Mouse (Mus musculus) spleen, postnatal 14 days (tissue): Measurements from ENCODE around the gene Zfp683.

ENCODE experiments used
- DNase-seq, 2 experiments: peaks; one replicate each; pipeline ENCODE4 v3.0.0; 2021 to 2022; ENCODE audit warnings: low spot score in 2 of 2

Zfp683 gene

GRCm38 (mm10) chr4:134052560-134052959 lies 1.1 kb upstream of the Zfp683 start:
- no peak for DNase-seq

- no peak for DNase-seq
Measured at GRCm38 (mm10) chr4:134058166-134058715, 4.6 kb downstream of the Zfp683 start.

- no peak for DNase-seq
Measured at GRCm38 (mm10) chr4:134058908-134059307, 5.3 kb downstream of the Zfp683 start.

- DNase-seq: no peak
Measured at GRCm38 (mm10) chr4:134060135-134060865, 6.7 kb downstream of the Zfp683 start, which contains the start of gene Crybg2. TSS of gene Crybg2 (plus strand) at chr4:134060815.

- DNase-seq: no peak
Measured at GRCm38 (mm10) chr4:134061166-134061830, 7.7 kb downstream of the Zfp683 start.

GRCm38 (mm10) chr4:134061944-134062446 lies 8.4 kb downstream of the Zfp683 start:
- no peak for DNase-seq

GRCm38 (mm10) chr4:134062561-134062960 lies 8.9 kb downstream of the Zfp683 start:
- DNase-seq: no peak

- no peak for DNase-seq
Measured at GRCm38 (mm10) chr4:134065431-134066004, 11.9 kb downstream of the Zfp683 start.

GRCm38 (mm10) chr4:134067383-134067782 lies 13.7 kb downstream of the Zfp683 start:
- DNase-seq: no peak

- no peak for DNase-seq
Measured at GRCm38 (mm10) chr4:134067833-134068544, 14.4 kb downstream of the Zfp683 start.

GRCm38 (mm10) chr4:134068793-134069580 lies 15.3 kb downstream of the Zfp683 start:
- no peak for DNase-seq

GRCm38 (mm10) chr4:134078694-134079093 lies 25.1 kb downstream of the Zfp683 start:
- DNase-seq: no peak

GRCm38 (mm10) chr4:134080674-134081073 lies 27.0 kb downstream of the Zfp683 start:
- DNase-seq: no peak

GRCm38 (mm10) chr4:134081730-134082386 lies 28.2 kb downstream of the Zfp683 start:
- DNase-seq: peak; percentile 75 to 76

- DNase-seq: no peak
Measured at GRCm38 (mm10) chr4:134082460-134082859, 28.8 kb downstream of the Zfp683 start.

GRCm38 (mm10) chr4:134084999-134085398 lies 31.4 kb downstream of the Zfp683 start:
- no peak for DNase-seq

GRCm38 (mm10) chr4:134087412-134087811 lies 33.8 kb downstream of the Zfp683 start:
- no peak for DNase-seq

- DNase-seq: no peak
Measured at GRCm38 (mm10) chr4:134089029-134089428, 35.4 kb downstream of the Zfp683 start.

GRCm38 (mm10) chr4:134090521-134091224 lies 37.0 kb downstream of the Zfp683 start:
- DNase-seq: no peak

- DNase-seq: no peak
Measured at GRCm38 (mm10) chr4:134091225-134091529, 37.5 kb downstream of the Zfp683 start.
